Mouse (Mus musculus): Measurements from ENCODE around the gene Pfdn5.
"Not testable (repeated sequence)": the region's sequence is repeated elsewhere in the genome, so short reads cannot be mapped to it uniquely, and the experiment has no call there.

The Pfdn5 gene

DNA sequence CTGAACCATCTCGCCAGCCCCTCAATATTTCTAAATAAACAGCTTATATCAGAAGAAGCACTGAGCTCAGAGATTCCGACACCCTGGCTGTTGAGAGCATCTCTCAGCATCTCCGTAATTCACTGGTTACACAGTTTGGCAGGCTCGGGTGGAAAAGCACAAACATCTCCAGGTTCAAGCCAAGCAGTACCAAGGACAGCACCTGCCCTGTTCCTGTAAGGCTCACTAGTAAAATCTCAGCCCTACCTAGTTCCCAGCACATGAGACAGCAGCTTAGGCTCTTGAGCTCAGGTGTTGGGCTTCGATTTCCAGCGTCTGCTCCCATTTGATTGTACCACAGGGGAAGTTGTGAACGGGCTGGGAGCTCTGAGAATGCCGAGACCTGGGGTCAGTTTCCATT lies 9.3 kb downstream of the Pfdn5 start:
- DNase-seq (ENCODE audit: low read depth in 1 of 2, low spot score in 2 of 2), result no peak

DNA sequence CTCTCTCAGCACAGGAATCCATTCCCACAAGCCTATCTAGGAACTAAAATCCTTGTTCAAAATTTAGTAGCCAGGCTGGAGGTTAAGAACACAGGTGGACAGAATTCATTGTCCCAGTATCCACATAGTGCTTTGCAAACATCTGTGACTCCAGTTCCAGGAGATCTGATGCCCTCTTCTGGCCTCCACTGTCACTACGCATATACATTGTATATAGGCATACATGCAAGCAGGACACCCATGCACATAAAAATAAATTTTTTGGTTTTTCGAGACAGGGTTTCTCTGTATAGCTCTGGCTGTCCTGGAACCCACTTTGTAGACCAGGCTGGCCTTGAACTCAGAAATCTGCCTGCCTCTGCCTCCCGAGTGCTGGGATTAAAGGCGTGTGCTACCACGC lies 10.0 kb downstream of the Pfdn5 start:
- not testable (repeated sequence) for DNase-seq (ENCODE audit: low read depth in 1 of 2, low spot score in 2 of 2)

DNA sequence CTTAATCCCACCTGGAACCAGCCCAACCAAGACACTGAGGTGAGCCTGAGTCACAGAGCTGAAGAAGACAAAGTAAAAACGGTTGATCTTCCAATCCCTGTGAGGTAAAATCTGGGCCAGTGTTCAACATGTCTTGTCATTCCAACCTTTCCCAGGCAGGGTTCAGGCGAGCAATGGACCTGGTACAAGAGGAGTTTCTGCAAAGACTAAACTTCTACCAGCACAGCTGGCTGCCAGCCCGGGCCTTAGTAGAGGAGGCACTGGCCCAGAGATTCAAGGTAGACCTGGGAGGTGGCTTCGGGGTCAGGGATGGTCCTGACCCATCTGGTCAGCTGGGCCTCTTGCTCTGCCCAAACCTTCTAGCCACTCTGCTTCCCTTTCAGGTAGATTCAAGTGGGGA lies 11.0 kb downstream of the Pfdn5 start:
- no peak for DNase-seq (ENCODE audit: low read depth in 1 of 2, low spot score in 2 of 2)

DNA sequence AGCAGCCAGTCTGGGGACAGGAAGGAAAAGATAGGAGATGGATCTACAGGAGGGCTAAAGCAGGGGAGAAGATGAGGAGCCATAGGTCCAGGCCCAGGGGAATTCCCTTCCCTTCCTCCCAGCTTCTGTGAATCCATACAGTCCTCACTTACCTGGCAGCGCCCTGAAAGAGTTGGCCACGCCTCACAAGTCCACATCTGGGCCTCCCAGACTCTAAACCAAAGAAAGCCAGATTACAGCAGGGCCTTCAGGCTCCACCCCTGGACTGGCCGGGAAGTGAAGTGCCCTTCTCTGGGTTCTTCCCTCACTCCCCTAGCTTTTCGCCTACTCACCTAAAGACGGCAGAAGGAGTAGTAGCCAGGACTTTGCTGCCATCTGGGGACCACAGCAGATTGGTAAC lies 13.7 kb downstream of the Pfdn5 start:
- no peak for DNase-seq (ENCODE audit: low read depth in 1 of 2, low spot score in 2 of 2)

DNA sequence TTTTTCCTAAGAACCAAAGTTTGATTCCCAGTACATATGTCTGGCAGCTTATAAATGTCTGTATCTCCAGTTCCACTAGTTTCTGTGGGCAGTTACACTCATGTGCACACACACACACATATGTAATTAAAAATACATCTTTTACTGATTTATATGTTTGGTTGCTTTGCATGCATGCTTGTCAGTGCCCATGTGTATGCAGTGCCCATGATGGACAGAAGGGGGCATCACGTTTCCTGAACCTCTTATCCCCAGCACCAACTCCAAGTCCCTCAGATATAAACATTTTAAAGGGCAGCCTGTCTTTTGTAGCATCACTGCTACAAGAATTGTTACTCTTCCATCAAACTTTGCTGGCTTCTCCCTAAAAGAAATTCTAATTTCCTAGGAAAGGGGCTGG lies 15.7 kb downstream of the Pfdn5 start:
- DNase-seq (ENCODE audit: low read depth in 1 of 2, low spot score in 2 of 2), result no peak

DNA sequence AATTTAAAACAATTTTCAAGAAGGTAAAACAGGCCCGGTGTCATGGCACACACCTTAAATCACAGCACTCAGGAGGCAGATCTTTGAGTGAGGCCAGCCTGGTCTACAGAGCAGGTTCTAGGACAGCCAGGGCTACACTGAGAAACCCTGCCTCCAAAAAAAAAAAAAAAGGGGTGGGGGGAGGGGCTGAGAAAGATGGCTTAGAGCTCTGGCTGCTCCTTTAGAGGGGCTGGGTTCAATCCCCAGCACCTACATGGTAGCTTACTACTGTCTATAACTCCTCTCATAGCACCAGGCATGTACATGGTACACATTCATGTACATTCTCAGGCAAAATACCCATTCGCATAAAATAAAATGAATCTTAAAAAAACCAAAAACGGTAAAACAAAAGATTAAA lies 18.6 kb downstream of the Pfdn5 start:
- no peak for DNase-seq (ENCODE audit: low read depth in 1 of 2, low spot score in 2 of 2)

DNA sequence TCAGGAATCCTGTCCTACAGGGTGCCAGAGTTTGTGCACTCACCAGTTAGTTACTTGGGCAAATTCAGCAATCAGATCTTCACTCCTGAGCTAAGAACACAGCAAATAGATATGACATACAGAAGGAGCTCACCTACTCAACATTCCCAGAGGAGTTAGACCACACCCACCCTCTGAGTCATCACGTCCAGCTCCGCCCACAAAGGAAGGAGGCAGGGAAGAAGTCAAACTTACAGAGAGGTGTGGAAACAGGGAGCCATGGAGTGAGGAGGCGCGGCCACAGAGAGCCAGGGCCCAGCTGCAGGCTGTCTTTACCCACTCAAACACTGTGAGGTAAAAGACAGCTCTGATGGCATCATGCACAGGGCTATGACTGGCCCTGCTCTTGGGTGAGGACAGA lies 20.5 kb downstream of the Pfdn5 start:
- DNase-seq (ENCODE audit: low read depth in 1 of 2, low spot score in 2 of 2), result no peak

DNA sequence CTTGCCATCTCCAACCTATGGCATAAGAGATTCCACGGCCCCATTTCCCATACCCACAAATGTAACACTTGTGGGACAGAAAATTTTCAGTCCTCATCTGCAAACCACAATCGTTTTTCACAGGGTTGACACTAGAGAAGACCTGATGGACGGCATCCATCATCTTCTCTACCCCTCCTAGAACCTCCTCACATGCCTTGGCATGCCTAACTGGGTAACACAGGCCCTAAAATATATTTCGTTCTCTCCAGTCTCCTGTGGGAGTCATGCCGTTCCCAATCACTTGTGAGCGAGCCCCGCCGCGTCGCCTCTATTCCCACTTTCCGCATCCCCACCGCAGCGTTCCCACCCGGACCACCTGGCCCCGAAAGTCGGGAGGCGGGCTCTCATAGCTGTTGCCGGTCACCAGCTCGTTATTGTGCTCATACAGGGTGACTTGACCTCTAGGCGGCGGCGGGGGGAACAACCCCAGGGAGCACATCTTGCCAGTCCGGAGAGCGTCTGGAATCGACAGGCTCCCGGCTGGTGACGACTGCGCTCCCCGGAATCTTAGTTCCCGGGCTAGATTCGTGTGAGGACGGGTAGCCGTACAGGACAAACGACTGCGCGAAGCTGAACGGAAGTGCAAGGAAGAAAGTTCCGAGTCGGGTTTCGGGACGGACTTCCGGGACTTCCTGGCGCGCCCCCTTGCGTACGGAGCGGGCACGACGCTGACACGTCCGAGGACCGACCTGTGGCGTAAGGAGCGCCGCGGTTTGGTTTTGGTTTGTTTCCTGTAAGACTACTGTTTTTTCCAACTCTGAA lies 24.4 kb downstream of the Pfdn5 start, which contains the start of gene Aaas:
Gene Aaas, minus strand, starts transcription at position 634 of the 804 bp plus-strand sequence.
- DNase-seq (ENCODE audit: low read depth in 1 of 2, low spot score in 2 of 2), result peak; percentile 85 to 90

DNA sequence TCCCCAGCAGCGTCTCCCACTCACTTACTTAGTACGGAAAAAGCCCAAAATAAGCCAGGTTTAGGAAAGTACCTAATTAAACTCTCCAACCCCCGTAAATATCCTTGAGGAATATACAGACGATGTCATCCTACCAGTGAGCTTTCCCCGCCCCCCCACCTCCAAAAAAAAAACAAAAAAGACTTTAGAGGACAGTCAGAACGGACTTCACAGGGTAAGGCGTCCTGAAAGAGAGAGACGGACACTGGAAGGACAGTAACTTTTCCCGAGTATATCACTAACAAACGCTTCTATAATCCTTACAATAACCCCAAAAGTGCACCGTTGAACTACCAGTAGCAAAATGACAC lies 25.0 kb downstream of the Pfdn5 start:
- no peak for DNase-seq (ENCODE audit: low read depth in 1 of 2, low spot score in 2 of 2)

DNA sequence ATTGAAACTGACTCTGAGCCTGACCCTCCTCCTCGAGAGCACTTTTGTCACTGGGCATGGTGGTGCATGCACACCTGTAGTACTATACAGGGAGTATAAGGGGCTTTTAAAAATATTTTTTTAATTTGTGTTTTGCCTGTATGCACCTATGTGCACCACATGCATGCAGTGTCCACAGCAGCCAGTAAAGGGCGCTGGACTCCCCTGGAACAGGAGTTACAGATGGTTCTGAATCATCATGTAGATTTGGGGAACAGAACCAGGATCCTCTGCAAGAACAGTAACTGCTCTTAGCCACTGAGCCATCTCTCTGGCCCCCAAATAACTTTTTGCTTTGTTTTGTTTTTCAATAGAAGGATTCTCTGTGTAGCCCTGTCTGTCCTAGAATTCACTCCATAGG lies 26.3 kb downstream of the Pfdn5 start:
- no peak for DNase-seq (ENCODE audit: low read depth in 1 of 2, low spot score in 2 of 2)

DNA sequence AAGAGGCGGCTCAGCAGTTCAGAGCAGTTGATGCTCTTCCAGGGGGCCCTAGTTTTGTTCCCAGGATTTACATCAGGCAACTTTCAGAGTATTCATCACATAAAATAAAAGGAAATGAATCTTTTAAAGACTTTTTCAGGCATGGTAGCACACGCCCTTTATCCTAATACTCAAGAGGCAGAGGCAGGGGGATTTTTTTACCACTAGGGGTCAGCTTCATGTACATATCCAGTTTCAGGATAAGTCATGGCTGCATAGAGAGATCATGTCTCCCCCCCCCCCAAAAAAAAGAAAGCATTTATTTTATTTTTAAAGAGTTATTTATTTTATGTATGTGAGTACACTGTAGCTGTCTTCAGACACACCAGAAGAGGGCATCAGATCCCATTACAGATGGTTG lies 28.1 kb downstream of the Pfdn5 start:
- DNase-seq (ENCODE audit: low read depth in 1 of 2, low spot score in 2 of 2), result no peak

DNA sequence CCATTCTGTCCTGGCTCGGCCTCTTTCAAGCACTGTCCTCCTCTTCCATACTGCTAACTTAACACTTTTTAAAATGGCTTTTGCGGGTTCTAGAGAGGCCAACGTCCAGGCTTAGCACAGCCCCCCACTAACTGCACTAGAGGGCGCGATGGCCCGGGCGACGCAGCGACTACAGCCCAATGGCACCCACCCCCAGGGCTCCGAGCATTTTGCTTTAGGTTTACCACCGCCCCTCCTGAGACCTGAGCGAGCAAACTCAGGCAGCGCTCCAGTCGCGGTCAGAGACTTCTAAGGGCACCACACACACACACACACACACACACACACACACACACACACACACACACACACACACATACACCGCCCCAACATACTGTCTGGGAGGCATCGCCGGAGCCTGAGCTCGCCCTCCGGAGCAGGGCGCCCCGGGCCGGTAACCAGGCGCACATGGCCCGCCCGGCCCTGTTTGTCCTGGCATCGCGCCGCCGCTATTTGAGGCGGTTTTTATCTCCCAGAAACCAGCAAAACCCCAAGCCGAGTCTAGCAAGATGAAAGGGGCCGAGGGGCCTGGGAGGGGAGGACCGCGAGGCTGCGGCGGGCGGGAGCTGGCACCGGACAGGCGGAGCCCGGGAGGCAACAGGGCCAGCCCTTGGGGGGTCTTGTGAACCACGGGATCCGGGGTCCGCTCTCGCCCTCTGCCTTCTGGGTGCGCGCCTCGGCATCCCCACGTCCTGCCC lies 29.4 kb downstream of the Pfdn5 start:
- DNase-seq (ENCODE audit: low read depth in 1 of 2, low spot score in 2 of 2), result no peak

DNA sequence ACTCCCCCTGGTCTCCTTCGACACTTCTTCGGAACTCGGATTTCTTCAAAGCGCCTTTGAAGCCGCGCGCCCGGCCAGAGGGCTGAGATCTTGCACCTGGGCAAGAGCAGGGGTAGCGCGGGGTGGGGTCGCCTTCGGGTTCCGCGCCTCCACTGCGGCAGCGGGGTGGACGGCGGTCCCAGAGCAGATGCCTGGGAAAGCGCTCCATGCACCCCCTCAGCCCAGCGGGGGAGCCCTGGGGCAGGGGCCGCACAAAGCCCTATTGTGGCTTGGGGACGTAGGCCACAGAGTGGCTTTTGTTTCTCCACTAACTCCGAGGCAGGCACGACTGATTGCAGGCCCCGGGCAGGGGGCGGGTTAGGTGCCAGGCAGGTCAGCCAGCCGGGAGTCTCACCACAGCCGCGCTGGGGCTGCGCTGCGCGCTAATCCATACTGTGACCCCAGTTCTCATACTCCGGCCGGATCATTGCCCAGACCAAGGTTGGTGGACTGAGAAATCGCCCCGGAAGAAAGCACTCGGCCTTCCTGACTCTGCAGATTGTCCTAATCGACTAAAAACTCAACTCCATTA lies 30.0 kb downstream of the Pfdn5 start:
- DNase-seq (ENCODE audit: low read depth in 1 of 2, low spot score in 2 of 2), result no peak

DNA sequence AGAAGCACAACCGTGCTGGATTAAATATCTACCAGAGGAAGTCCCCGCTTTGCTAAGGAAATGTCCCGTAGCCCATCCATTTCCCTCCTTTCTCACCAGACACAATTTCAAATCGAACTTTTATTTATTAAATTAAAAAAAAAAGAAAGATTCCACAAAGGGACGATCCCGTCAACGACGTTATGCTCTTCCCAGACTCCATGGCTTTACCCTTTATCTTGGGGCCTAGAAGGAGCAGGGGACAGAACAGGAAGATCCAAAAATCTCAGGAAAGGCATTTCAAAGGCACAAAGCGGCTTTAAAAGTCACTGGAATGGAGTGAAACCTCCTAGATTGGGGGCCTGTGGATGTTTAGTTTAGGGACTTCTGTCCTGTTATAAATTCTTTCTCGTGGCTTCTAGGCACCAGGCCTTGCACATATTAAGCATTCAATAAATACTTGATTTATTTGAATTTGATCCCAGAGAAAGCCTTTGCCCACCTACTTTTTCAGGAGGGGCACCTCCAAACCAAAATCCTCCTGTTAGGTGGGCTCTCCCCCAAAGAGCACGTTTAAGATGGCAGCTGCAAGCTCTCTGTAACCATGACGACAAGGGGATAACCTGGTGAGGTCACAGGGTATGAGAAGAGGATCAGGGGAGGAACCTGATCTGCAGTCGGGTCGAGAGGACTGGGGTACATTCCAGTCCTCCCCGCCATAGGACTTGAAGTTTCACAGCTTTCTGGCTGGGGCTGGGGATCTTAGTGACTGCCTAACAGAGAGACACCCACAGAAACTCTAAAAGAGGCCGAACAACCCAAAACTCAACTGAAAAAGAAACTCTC lies 30.8 kb downstream of the Pfdn5 start:
- DNase-seq (ENCODE audit: low read depth in 1 of 2, low spot score in 2 of 2), result no peak

DNA sequence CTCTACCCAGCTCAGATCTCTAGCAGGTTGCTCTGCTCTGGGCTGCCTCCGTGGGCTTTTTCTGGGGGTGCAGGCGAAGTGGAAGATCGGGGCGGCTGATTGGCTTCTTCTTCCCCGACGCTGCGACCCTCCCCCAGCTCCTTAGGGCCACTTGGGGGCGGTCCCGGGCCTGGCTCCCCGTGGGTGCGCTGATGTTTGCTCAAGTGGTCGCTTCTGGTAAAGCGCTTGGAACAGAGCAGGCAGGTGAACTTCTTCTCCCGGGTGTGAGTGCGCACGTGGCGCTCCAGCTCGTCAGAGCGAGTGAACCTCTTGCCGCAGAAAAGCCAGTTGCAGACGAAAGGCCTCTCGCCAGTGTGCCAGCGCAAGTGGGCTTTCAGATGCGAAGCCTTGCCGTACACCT lies 32.2 kb downstream of the Pfdn5 start:
- no peak for DNase-seq (ENCODE audit: low read depth in 1 of 2, low spot score in 2 of 2)

DNA sequence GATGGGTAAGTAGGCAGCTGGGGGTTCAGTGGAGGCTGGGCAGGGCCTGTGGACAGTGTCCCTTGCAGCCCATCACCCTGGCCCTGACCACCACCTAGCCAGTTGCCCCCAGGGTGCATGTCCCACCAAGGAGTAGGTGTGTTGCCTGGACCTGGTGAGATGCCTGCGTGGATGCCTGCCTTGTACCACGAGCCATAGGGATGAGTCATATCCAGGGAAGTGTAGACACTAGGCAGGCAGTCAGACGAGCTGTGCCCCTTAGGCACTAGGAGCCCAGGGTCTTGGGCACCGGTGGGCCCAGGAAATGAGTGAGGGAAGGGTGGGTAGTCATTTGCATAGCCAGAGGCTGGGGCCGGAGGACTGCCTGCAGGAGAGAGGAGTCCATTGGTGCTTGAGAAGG lies 32.9 kb downstream of the Pfdn5 start:
- no peak for DNase-seq (ENCODE audit: low read depth in 1 of 2, low spot score in 2 of 2)

DNA sequence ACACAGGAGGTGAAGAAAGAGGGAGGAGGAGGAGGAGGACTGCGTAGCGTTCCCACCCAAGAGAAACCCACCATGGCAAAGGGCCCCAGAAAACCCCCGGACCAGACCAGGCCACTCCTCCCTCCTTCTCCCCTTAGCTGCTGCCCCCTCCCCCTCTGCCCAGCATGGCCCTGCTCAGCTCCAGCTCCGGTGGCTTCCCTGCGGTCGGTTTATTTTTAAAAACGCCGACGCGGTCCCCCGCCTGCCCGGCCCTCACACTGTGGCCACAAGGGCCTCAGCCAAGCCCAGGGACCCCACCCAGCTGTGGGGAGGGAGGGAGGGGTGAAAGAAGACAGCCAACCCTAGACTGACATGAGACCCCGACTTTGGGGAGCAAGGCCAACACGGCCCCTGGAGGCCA lies 36.7 kb downstream of the Pfdn5 start:
- DNase-seq (ENCODE audit: low read depth in 1 of 2, low spot score in 2 of 2), result no peak

DNA sequence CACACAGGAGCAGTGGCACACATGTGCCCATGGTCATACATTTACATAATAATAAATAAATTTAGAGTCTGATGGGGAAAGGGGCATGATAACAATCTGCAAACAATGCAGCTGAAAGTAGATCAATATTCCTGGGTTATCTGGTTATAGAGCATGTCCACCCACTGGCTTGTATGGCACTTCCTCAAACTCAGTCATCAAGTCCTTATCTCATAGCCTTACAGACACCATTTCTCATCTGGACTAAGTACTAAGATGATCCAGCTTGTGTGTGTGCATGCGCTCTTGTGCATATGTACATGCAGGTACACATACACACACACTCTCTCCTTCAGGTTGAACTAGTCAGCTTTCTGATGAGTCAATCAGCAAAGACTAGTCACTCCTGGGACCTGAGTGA lies 38.8 kb downstream of the Pfdn5 start:
- DNase-seq (ENCODE audit: low read depth in 1 of 2, low spot score in 2 of 2), result no peak

DNA sequence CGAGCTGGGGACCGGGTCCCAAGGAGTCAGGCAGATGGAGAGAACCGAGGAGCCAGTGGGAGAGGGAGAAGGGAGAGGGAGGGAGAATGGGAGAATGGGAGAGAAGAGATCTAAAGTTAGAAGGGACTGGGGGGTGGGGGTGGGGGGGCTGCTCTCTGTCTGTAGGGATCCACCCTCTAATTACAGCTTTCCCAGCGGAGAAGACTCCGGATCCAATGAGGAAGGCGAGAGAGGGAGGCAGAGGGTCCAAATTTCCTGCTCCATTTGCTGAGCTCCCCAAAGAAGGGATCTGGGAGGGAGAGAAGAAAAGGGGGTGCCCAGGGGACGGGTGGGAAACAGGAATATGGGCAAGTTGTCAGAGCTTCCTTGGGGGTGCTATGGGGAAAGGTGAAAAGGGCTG lies 40.3 kb downstream of the Pfdn5 start:
- DNase-seq (ENCODE audit: low read depth in 1 of 2, low spot score in 2 of 2), result no peak

DNA sequence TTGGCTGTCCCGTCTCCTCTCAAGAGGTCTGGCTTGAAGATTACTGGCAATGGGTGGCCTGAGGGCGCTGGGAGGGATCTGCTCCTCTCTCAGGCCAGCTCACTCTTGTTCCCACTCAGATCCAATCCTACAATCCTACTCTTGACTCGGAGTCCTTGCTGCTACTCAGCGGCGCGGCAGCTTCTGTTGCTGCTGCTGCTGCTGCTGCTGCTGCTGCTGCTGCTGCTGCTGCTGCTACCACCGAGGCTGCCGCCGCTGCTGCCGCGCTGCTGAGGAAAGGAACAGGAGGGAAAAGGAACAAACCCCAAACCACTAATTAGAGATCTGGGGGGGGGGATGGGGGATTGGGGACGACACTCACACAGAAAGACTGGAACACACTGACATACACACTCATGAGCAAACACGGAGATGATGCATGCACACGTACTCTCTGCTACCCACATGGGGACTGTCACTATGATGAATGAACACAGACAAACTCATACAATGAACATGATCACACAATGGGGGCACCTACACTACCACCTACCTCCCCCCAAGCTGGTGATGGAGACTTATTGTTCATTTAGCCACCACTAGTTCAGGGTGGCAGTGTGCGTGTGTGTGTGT lies 40.9 kb downstream of the Pfdn5 start, which contains the start of gene Sp7:
Gene Sp7, minus strand, starts transcription at position 450 of the 612 bp plus-strand sequence.
- no peak for DNase-seq (ENCODE audit: low read depth in 1 of 2, low spot score in 2 of 2)

DNA sequence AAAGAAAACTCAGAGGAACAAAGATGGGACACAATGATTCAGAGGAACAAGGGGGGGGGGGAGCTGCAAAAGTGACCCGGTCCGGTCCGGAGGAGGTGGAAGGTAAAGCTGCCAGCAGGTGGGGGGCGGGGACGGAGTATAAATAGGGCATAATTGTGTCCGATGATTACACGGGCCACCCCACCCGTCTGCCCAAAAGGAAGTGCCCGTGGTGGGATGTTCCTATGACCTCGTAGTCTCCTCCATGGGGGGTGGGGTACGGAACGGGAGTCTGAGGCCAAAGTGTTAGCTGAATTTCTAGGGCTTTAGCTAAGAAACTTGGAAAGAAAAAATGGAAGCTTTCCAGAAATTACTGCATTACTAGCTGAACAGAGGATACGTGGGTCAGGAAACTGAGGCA lies 44.1 kb downstream of the Pfdn5 start:
- no peak for DNase-seq (ENCODE audit: low read depth in 1 of 2, low spot score in 2 of 2)
